Mouse (Mus musculus) thymus, adult 2 months (tissue): ENCODE results near the gene Plekha5.

Source experiments
- CTCF ChIP-seq: fragments of 200-500 bp; IDR thresholded peaks from 2 replicates; pipeline ENCODE4 v1.5.1; 2012; ENCODE audit warnings: mild to moderate bottlenecking, control low read depth, low read length, moderate library complexity, borderline replicate concordance; ENCODE audit not compliant: control insufficient read depth, poor library complexity, insufficient read depth; ENCODE audit errors: extremely low read depth
- POLR2A ChIP-seq: fragments of 200-500 bp; IDR thresholded peaks from 2 replicates; pipeline ENCODE4 v1.6.1; 2012; ENCODE audit warnings: mild to moderate bottlenecking, low read length, control low read depth, moderate library complexity; ENCODE audit not compliant: control insufficient read depth, poor library complexity, insufficient read depth; ENCODE audit errors: extremely low read depth

DNA sequence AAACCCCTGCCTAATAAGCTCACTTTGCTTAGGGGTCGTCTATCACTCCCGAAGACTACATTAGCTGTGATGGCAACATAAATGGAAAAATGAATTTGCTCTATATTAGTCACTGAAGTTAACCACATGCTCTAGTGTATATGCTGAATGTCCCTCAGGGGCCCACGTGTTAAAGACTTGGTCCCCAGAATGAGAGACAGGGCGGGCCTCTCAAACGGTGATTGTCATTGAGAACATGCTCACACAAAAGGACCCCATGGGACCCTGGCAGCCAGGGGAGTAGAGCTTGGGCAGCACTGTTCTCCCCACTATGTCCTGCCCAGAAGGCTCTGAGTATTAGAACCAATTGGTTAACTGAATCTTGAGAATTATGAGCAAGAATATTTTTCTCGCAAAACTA is 97.1 kb downstream of the Plekha5 start:
- TF ChIP-seq POLR2A = no peak
- no peak for TF ChIP-seq CTCF
